Mouse (Mus musculus): ENCODE measurements at regions not wholly inside any gene's neighbourhood (a gene's known extent, or its start where the extent isn't known, plus 50 kb on each side); places are given as distances from the start of the nearest gene placed in this dataset.
"Not testable (repeated sequence)": the region's sequence is repeated elsewhere in the genome, so short reads cannot be mapped to it uniquely, and the experiment has no call there.

- DNase-seq (ENCODE audit: low read depth in 2 of 2, low spot score in 2 of 2) = no peak
These were observed 309.3 kb upstream of the Ercc4 start for GRCm38 (mm10) chr16:12800181-12800580.

- DNase-seq (ENCODE audit: low read depth in 2 of 2, low spot score in 2 of 2) = no peak
These were observed 306.8 kb upstream of the Ercc4 start for GRCm38 (mm10) chr16:12802651-12803050.

DNA sequence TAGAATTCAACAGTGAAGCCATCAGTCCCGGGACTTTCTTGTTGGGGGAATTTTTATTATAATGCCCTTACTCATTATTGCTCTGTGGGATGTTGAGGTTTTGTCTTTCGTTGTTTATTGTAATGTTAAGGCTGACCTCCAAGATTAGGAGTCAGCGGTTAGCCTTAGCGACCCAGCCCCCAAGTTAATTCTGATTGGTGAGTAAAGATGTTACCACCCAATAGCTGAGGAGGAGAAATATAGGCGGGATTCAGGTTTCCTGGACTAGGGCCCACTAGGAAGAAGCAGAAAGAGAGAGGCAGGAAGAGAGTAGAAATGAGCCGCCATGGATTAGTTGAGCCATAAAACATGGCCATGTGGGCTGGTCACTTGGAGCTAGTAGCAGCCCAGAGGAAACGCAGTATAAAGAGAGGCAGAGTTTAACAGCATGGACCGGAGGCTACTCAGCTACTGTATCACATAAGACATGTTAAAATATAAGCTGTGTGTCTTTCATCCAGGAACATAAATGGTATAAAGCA lies 302.1 kb upstream of the Ercc4 start:
- no peak for DNase-seq (ENCODE audit: low read depth in 2 of 2, low spot score in 2 of 2)

DNA sequence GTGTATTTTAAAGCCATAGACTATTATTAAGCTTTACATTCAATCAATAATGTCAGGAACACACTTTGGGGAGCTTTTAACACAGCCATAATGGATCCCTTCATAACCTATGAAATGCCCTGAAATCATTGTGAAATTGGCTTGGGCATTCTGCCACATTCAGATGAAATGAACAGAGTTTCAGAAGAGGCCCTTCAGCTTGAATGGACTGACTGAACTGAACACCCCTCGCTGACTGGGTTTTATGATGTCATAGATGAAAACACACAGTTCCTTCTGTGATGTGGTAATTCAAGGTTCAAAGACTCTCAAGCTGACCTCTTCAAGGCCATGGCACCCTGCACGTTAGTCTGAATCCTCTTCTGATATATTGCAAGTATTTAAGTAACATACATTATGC lies 298.4 kb upstream of the Ercc4 start:
- DNase-seq (ENCODE audit: low read depth in 2 of 2, low spot score in 2 of 2) = no peak

- DNase-seq (ENCODE audit: low read depth in 2 of 2, low spot score in 2 of 2) = no peak
These were observed 284.8 kb upstream of the Ercc4 start for GRCm38 (mm10) chr16:12824646-12825045.

DNA sequence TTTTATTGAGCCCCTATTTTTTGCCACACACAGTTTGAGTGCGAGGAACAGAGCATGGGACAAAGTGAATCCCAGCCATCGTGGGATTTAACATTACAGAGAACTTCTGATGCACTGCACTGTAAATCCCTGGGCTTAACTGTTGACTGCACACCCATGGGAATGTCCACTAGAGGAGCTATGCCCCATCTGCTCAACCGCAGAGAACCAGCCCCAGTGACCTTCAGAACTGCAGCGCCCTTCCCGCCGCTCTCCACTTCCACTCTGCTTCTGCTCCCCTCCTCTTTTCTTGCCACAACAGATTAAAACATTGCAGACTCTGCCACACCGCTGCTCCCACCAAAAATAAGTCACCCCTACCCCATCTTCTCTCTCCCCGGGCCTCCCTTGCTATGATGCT lies 283.3 kb upstream of the Ercc4 start:
- no peak for DNase-seq (ENCODE audit: low read depth in 2 of 2, low spot score in 2 of 2)

- DNase-seq (ENCODE audit: low read depth in 2 of 2, low spot score in 2 of 2) = not testable (repeated sequence)
These were observed 278.2 kb upstream of the Ercc4 start for GRCm38 (mm10) chr16:12831308-12831707.

DNA sequence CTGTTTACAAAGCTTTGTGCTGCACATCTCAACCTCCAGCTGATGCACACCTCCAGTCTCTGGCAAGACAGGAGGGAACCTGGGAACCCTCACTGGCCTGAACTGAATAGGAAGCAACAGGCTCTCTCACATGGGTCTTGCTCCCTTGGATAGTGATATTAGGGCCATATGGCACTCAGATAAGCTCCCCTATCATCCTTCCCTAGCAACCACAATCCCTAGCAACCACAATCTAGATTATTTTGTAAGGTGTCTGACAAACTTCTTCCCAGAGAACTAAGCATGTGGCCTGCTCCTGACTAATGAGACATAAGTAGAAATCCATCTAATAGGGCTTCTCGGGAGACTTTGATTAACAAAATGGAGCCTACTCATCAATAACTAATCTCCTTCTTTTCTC lies 253.1 kb upstream of the Ercc4 start:
- DNase-seq (ENCODE audit: low read depth in 2 of 2, low spot score in 2 of 2) = no peak

- no peak for DNase-seq (ENCODE audit: low read depth in 2 of 2, low spot score in 2 of 2)
These were observed 249.6 kb upstream of the Ercc4 start for GRCm38 (mm10) chr16:12859714-12860355.

DNA sequence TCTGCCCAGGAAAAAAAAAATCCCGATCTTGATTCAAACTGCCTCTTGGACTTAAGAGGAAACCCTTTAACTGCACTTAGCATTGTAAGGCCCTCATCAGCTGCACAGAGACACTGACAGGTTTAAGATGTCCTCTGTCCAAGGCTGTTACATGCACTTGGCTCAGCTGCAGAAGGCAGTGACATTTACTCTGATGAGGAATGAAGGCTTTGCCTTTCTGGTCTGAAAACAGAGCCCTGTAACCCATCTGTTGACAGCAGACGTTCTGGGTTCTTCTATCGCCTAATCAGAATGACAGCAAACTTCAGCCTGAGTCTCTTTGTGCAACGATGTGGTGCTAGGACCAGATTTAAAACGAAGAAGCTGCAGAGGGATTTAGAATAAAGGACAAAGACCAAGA lies 246.9 kb upstream of the Ercc4 start:
- no peak for DNase-seq (ENCODE audit: low read depth in 2 of 2, low spot score in 2 of 2)

DNA sequence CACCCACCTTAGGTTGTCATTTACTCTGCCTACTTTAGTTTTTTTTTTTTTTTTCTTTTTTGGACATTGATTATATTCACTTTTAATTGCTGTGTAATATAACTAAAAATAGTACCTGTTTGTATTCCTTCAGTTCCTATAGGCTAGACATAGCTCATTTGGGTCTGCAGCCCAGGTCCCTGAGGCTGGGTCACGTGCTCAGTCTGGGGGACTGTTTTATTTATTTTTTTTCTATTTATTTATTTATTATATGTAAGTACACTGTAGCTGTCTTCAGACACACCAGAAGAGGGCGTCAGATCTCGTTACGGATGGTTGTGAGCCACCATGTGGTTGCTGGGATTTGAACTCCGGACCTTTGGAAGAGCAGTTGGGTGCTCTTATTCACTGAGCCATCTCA lies 231.2 kb upstream of the Ercc4 start:
- not testable (repeated sequence) for DNase-seq (ENCODE audit: low read depth in 2 of 2, low spot score in 2 of 2)

DNA sequence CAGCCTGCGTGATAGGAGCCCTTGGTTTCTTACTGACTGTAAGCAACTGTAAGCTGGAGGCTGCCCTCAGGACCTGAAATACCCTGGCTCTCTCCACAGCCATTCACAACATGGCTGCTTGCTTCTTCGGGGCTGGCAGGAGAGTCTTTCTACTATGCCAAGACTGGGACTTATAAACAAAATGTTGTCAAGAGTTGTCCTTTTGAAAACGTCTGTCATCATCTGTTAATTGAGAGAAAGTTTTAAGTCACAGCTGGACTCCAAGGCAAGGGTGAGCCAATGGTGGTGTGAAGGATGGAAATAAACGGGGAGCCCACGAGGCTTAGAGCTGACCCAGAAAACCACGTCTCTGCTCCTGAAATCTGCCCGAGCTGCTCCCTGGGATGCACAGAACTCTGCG lies 229.5 kb upstream of the Ercc4 start:
- DNase-seq (ENCODE audit: low read depth in 2 of 2, low spot score in 2 of 2) = no peak

- DNase-seq (ENCODE audit: low read depth in 2 of 2, low spot score in 2 of 2) = no peak
These were observed 229.0 kb upstream of the Ercc4 start for GRCm38 (mm10) chr16:12880481-12880880.

GRCm38 (mm10) chr16:12882690-12883089 lies 226.8 kb upstream of the Ercc4 start:
- no peak for DNase-seq (ENCODE audit: low read depth in 2 of 2, low spot score in 2 of 2)

- DNase-seq (ENCODE audit: low read depth in 2 of 2, low spot score in 2 of 2) = no peak
These were observed 224.9 kb upstream of the Ercc4 start for GRCm38 (mm10) chr16:12884556-12884955.

DNA sequence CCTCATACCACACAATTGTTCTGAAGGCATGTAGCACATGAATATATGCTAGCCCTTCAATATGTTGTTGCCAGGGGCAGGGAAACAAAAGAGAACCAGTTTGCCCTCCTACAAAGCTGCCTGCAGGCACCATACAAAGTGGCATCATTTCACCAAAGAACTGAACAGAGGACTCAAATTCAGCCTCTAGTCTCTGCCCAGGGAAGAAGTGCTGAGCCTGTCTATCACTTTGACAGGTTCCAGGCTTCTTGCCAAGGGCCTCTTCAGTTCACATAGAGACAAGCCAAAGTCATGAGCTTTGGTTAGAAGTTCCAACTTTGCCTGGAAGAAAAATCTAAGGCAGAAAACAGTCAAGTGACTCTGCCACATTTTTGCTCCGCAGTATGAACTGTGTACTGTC lies 223.4 kb upstream of the Ercc4 start:
- DNase-seq (ENCODE audit: low read depth in 2 of 2, low spot score in 2 of 2) = no peak

- no peak for DNase-seq (ENCODE audit: low read depth in 2 of 2, low spot score in 2 of 2)
These were observed 222.1 kb upstream of the Ercc4 start for GRCm38 (mm10) chr16:12887381-12887780.

- no peak for DNase-seq (ENCODE audit: low read depth in 2 of 2, low spot score in 2 of 2)
These were observed 219.4 kb upstream of the Ercc4 start for GRCm38 (mm10) chr16:12890094-12890493.

DNA sequence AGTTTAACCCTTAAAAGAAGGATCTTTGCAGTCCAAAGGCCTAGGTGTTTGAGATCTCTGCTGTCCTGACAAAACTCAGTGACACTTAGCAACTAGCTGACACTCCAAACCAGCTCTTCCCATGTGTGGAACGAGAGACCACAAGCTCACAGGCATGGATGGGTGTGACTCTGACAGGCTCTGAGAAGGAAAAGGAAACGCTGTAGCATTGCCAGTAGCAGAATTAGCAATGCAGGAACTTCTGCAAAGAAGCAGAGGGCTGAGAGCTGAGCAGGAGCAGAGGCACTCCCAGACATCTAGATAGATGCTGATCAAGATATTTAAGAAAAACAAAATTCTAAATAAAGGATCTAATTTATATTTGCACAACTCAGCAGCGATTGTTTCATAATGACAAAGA lies 218.9 kb upstream of the Ercc4 start:
- no peak for DNase-seq (ENCODE audit: low read depth in 2 of 2, low spot score in 2 of 2)

- DNase-seq (ENCODE audit: low read depth in 2 of 2, low spot score in 2 of 2) = no peak
These were observed 216.7 kb upstream of the Ercc4 start for GRCm38 (mm10) chr16:12892658-12893305.

GRCm38 (mm10) chr16:12897267-12897666 lies 212.2 kb upstream of the Ercc4 start:
- no peak for DNase-seq (ENCODE audit: low read depth in 2 of 2, low spot score in 2 of 2)

DNA sequence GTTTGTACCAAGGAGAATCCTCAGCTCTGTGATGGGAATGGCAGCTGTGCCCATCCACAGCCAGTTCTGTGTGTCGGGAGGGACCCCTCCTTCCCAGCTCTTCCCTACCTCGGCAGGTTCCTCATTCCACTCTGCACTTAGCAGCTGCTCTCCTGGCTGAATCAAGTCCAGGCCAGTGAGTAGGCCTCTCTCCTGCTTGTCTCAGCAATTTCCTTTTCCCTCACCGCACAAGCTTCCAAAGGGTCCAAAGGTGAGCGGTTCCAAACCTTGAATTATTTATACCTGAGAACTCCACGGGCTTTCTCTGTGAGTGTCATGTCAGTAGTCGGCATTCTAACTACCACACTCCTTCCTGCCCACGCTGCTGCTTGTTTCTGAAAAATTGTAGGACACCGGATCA lies 208.8 kb upstream of the Ercc4 start:
- no peak for DNase-seq (ENCODE audit: low read depth in 2 of 2, low spot score in 2 of 2)
